Mouse (Mus musculus): ENCODE measurements around the gene Ddx31.

Gene Ddx31

GRCm38 (mm10) chr2:28840222-28840951 is at the start of gene Ddx31, which contains the start of gene Gtf3c4:
Gene Ddx31, plus strand, starts transcription at chr2:28840406.
Gene Gtf3c4, minus strand, starts transcription at chr2:28840360.
- peak; percentile 97 for DNase-seq (ENCODE audit: low spot score)

- peak; percentile 47 for DNase-seq (ENCODE audit: low spot score)
These were observed 47.1 kb upstream of the Ddx31 start for GRCm38 (mm10) chr2:28792931-28793610.

- DNase-seq (ENCODE audit: low spot score): peak; percentile 44
These were observed 45.6 kb upstream of the Ddx31 start for GRCm38 (mm10) chr2:28794623-28795022.

DNA sequence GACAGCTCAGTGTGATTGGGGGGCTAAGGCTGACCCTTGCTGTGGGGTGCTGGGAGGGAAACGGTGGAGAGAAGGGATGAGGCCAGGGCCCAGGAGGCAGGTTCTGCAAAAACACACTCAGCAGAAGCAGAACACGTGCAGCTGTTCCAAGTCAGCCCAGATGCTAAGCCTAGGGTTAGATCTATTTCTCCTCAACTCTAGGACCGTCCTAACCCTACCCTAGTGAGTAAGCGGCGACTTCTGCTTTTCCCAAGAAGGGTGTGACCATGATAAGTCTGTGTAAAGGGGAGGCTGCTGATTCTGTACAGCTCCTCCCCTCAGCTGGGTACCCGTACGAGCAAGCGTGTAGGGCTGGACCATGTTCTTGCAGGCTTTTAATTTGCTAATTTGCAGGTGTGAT is 43.9 kb upstream of the Ddx31 start:
- no peak for DNase-seq (ENCODE audit: low spot score)

- DNase-seq (ENCODE audit: low spot score): no peak
These were observed 42.6 kb upstream of the Ddx31 start for GRCm38 (mm10) chr2:28797490-28798106.

- DNase-seq (ENCODE audit: low spot score): no peak
These were observed 41.8 kb upstream of the Ddx31 start for GRCm38 (mm10) chr2:28798390-28798789.

DNA sequence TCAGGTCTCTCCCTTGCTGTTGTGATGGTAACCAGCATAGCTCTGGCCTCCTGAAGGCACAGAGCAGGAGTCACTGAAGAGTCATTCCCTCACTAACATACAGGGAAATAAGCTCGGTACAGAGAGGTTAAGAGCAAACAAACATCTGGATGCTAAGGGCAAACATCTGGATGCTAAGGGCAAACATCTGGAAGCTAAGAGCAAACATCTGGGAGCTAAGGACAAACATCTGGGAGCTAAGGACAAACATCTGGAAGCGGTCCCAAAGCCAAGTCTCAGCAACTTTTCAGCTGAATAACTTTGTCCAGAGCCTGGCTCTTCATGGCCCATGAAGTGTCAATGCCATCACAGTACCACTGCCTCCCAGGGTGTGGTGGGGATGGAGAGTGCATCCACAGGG is 40.6 kb upstream of the Ddx31 start:
- DNase-seq (ENCODE audit: low spot score): no peak

DNA sequence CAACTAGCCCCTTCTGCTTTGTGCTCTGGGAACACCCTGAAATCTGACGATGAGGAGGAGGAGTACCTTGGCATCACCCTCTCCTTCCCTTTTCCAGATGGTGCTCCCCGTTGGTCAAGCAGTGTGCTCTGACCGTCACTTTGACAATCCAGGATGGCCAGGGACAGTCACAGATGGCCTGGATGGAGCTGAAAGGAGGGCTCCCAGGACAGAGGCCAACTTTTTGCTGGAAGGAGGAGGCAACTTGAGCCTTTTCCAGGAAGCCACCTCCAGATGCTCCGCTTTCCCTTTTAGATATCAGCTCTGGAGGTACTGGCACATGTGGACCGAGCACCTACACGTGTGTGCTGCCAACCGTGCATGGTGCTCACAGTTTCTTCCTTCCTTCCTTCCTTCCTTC is 36.8 kb upstream of the Ddx31 start:
- no peak for DNase-seq (ENCODE audit: low spot score)

DNA sequence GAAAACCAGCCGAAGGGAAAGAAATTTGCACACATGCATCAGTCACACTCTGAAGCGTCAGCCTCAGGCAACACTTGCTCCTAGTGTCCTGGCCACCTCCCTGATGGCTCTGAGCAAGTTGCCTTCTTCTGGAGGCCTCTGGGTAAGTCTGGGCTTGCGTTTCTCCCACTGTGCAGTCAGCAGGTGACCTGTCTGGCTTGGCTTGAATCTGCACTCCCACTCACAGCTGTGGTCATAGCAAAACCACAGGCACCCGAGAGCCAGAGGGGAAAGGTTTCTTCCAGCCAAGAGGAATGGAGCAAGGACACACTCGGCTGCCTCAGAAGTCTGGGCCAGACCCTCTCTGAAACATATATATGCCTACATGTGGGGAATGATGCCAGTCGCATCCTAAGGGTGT is 31.4 kb upstream of the Ddx31 start:
- no peak for DNase-seq (ENCODE audit: low spot score)

DNA sequence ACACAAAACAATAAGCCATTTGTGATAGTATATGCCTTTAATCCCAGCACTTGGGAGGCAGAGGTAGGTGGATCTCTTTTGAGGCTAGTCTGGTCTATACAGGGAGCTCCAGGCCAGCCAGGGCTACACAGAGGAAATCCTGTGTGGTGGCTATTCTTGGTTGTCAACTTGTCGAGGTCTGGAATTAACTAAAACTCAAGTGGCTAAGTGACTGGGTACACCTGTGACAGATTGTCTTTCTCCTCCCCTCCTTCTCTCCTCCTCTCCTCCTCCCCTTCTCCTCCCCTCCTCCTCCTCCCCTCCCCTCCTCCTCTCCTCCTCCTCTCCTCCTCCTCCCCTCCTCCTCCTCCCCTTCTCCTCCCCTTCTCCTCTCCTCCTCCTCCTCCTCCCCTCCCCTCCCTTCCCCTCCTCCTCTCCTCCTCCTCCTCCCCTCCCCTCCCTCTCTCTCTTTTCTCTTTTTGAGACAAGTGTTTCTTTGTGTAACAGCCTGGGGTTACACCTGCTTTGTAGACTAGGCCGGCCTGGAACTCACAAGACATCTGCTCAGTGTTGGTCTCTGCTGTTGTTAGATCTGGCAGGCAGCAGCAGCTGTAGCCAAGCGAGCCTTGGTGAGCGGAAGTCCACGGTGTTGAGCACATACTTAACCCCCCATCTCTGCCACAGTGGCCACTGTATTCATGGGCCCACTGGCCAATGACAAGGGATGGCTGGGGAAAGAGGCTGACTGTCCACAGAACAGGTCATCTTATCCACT is 29.8 kb upstream of the Ddx31 start:
- DNase-seq (ENCODE audit: low spot score): no peak

GRCm38 (mm10) chr2:28818866-28819265 is 21.3 kb upstream of the Ddx31 start:
- no peak for DNase-seq (ENCODE audit: low spot score)

- no peak for DNase-seq (ENCODE audit: low spot score)
These were observed 10.9 kb upstream of the Ddx31 start for GRCm38 (mm10) chr2:28829265-28829664.

- no peak for DNase-seq (ENCODE audit: low spot score)
These were observed 3.8 kb upstream of the Ddx31 start for GRCm38 (mm10) chr2:28836181-28836940.

DNA sequence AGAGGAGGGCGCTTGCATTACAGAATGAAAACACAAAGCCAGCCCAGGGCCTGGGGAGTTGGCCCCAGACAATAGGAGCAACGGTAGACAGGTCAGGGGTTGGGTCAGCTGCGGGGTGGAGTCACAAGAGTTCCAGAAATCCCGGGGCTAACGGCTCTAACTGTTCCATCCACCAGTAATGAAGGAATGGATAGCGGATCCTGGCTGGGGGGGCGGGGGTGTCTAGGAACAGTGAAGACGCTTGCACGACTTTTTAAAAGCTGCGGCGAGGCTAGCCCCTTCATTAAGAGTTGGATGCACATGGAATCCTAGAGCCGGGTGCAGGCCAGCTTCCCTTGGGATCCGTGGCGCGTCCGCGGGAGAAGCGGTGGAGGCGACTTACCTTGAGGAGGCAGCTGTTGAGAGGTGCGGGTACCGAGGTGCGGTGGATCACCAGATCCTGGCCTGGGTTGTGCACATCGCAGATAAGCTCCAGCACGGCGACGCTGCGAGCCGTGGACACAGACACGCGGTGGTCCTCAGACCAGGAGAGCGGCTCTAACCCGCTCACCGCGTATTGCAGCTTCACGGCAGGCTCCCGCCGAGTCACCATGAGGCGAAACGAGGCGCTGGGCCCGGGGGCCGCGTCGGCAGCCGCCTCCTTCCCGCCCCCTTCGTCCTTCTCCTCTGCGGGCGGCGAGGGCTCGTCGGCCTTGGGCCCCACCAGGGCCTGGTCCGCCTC is 545 bp upstream of the Ddx31 start:
- DNase-seq (ENCODE audit: low spot score): peak; percentile 57

DNA sequence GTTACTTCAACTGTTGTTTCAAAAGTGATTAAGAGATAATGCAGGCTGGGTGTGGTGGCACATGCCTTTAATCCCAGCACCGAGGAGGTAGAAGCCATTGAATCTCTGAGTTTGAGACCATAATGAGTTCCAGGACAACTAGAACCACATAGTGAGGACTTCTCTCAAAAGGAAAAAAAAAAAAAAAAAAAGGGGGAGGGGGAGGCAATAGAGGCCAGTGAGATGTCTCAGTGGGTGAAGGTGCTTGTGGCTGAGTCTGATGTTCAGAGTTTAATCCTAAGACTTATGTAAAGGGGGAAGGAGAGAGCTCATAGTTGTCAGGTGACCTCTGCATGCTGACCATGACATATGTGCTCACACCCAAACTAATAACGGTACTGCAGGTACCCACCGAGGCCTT is 1.8 kb downstream of the Ddx31 start:
- DNase-seq (ENCODE audit: low spot score): no peak

DNA sequence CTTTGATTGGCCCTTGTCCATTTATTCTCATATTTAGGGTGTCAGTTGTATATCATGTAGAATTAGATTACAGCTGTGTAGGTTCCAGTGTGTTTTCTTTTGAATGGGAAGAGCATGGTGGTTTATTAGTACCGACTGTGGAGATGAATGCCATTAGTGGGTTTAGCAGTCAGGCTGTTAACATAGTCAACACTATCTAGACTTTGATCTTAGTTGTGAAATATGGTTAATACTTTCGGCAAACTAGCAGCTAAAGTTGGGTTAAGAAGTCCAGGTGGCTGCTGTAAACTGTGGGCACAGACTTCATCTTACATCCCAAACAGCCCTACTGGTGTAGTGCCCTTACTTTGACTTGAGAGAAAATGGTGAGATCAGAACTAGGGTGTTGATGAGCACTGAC is 8.7 kb downstream of the Ddx31 start:
- DNase-seq (ENCODE audit: low spot score): no peak

GRCm38 (mm10) chr2:28852594-28852993 is 12.4 kb downstream of the Ddx31 start:
- DNase-seq (ENCODE audit: low spot score): no peak

- DNase-seq (ENCODE audit: low spot score): no peak
These were observed 15.6 kb downstream of the Ddx31 start for GRCm38 (mm10) chr2:28855773-28856172.

- DNase-seq (ENCODE audit: low spot score): no peak
These were observed 19.1 kb downstream of the Ddx31 start for GRCm38 (mm10) chr2:28859303-28859702.

DNA sequence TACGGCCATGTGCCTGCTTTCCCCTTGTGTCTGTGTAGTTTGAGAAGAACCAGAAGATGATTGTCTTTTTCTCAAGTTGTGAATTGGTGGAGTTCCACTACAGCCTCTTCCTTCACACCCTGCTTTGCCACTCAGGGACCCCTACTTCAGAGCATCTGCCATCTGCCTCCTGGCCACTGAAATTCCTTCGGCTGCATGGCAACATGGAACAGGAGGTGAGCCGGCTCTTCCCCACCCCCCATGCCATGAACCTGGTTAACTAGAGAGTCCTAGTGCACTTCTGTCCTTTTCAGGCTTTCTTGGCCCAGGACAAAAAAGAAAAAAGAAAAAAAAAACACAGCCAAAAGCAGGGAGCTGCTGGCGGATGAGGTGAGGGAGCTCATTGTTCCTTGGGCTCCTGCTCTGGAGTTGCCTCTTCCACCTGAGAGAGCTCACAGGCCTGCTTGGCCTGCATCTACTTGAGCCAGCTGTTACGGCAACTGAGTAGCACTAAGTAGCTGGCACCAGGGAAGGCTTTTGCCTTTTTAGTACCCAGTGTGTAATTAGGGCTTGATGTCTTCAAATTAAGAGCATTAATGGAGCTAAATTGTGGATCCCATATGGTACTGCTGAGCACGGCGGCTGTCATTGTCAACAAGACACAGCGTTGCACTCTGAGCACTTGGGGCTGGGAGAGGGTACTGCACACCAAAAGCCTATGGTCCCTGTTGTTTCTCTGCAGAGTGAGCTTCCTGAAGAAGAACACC is 20.6 kb downstream of the Ddx31 start:
- DNase-seq (ENCODE audit: low spot score): no peak
